ENCODE assay signal across 9 mouse cellular contexts in genomic region chr2:165906332-165906945, GRCm38 (mm10). TPM values are rescaled to one million over a fixed set of nuclear protein-coding genes. Genes with fewer than 3 reads are reported as not detected.
DNase-seq lines count a peak whose midpoint lies in the region; ATAC-seq and TF ChIP-seq lines count a peak whose summit lies in the region.
"Had no signal": no experiment of that assay in that cellular context is flagged by ENCODE, and none has a peak within 500 bp of the region (broad histone marks: within the 10 kb centered on the region; RNA-seq: fewer than 3 reads in every experiment).

No protein-coding gene starts in this region.

- intact Hi-C loops in left cerebral cortex, postnatal 36 days (cut with DNase I) = no loop called here

- TF ChIP-seq POLR2A in testis, adult 2 months (IDR thresholded peaks at IDR 0.05; ENCODE audit: control insufficient read depth, low read depth, low read length) = no peak

- ATAC-seq in hindbrain, embryonic 12.5 days (ENCODE audit: low FRiP score) = no peak
- ATAC-seq in erythroblast, adult 5-6 weeks (replicated peaks; ENCODE audit: low FRiP score, poor library complexity, severe bottlenecking) = no peak

- H3K36me3 ChIP-seq in testis, adult 2 months (ENCODE audit: control insufficient read depth, insufficient read depth, low read length) = no peaks in the 10 kb centered on the region
- no peaks in the 10 kb centered on the region for H3K36me3 ChIP-seq in hindbrain, embryonic 12.5 days
- H3K36me3 ChIP-seq: liver, embryonic 15.5 days had no signal

- no peak overlapping the region for H3K4me2 ChIP-seq in hindbrain, embryonic 12.5 days (replicated peaks)
- H3K4me2 ChIP-seq: liver, embryonic 15.5 days had no signal

- H3K27me3 ChIP-seq in testis, adult 2 months (ENCODE audit: control insufficient read depth, insufficient read depth, low read length) = no peaks in the 10 kb centered on the region
- H3K27me3 ChIP-seq in hindbrain, embryonic 12.5 days = no peaks in the 10 kb centered on the region

- no peaks in the 10 kb centered on the region for H3K9me3 ChIP-seq in hindbrain, embryonic 12.5 days (replicated peaks)
- H3K9me3 ChIP-seq: liver, embryonic 15.5 days had no signal

- no peak overlapping the region for H3K4me3 ChIP-seq in testis, adult 2 months (ENCODE audit: control insufficient read depth, low read depth, low read length)
- H3K4me3 ChIP-seq in hindbrain, embryonic 12.5 days = no peak overlapping the region
- H3K4me3 ChIP-seq: liver, embryonic 15.5 days had no signal

- TF ChIP-seq CTCF in testis, adult 2 months (IDR thresholded peaks at IDR 0.05; ENCODE audit: control insufficient read depth, insufficient read depth, insufficient replicate concordance, low read depth, low read length) = no peak

- H3K4me1 ChIP-seq in testis, adult 2 months (ENCODE audit: control insufficient read depth, insufficient read depth, low read length) = peaks cover 7% of the 10 kb centered on the region
- H3K4me1 ChIP-seq in hindbrain, embryonic 12.5 days = peaks cover 17% of the 10 kb centered on the region

- 27% methylated on average over 15 of the region's 15 CpGs for WGBS in hindbrain, embryonic 12.5 days

- peak overlapping the region; percentile 5; the same call in 1 of the 2 replicates for H3K27ac ChIP-seq in testis, adult 2 months (ENCODE audit: control insufficient read depth, insufficient read depth, low read depth, low read length)
- peak overlapping the region; percentile 44; the same call in 1 of the 2 replicates for H3K27ac ChIP-seq in hindbrain, embryonic 12.5 days
- H3K27ac ChIP-seq: liver, embryonic 15.5 days had no signal

- H3K9ac ChIP-seq in hindbrain, embryonic 12.5 days = peak overlapping the region; percentile 19; the same call in 1 of the 2 replicates
- H3K9ac ChIP-seq: liver, embryonic 15.5 days had no signal

- no peak for DNase-seq in testis, postnatal 14 days (ENCODE audit: low spot score)
- peak; percentile 59 for DNase-seq in embryo, embryonic 10.5 days (ENCODE audit: low spot score)
- DNase-seq in lung, postnatal 4 days = peak; percentile 67 to 88
- no peak for DNase-seq in left cerebral cortex, postnatal 36 days (ENCODE audit: low spot score in 2 of 2)
- DNase-seq in spleen, postnatal 36 days (ENCODE audit: low spot score in 2 of 2) = no peak

RNA-seq across cellular contexts. Expression of gene Zmynd8, which starts 7.6 kb away (rescaled TPM):
- 3.0 and 4.2 TPM in 2 replicates for polyA plus RNA-seq in testis, adult 2 months (2012; rRNA removed)
- polyA plus RNA-seq in hindbrain, embryonic 12.5 days (2016; fragmentation: Nextera tagmentation; extraction: Ambion mirVana) = 71.8 and 72.1 TPM in 2 replicates
- 100 to 1,000 TPM; 119 to 184 TPM for total RNA-seq in left cerebral cortex, postnatal 36 days (2021)
- total RNA-seq in erythroblast, adult 5-6 weeks (2015; ENCODE audit: low replicate concordance) = 60.1 and 81.1 TPM in 2 replicates
- total RNA-seq in erythroblast, adult 5-6 weeks (2017; ENCODE audit: low replicate concordance) = 83.9 and 95.3 TPM in 2 replicates

Comparison
In these comparisons a context has a peak if more than half of its experiments do, and no peak if none do; other contexts are left out.
1. DNase-seq: peak in embryo, embryonic 10.5 days (single experiment) and lung, postnatal 4 days (2 of 2); none in testis, postnatal 14 days (single experiment), left cerebral cortex, postnatal 36 days (0 of 2) and spleen, postnatal 36 days (0 of 2).